Mouse (Mus musculus) mesoderm, embryonic 11.5 days (tissue): ENCODE measurements around the gene Pld4.
A peak's percentile ranks its signal among the peaks of the same experiment; 100 is the strongest.

Experiments
- DNase-seq: peaks from one replicate; pipeline ENCODE4 v3.0.0-alpha.2; 2012; ENCODE audit warnings: low read depth, low spot score

Gene Pld4

GRCm38 (mm10) chr12:112760154-112760926 lies at the start of gene Pld4:
Gene Pld4 (plus strand): TSS chr12:112760655.
- no peak for DNase-seq

- no peak for DNase-seq
Measured at GRCm38 (mm10) chr12:112713984-112714383, 46.5 kb upstream of the Pld4 start.

GRCm38 (mm10) chr12:112717140-112717539 lies 43.3 kb upstream of the Pld4 start:
- peak; percentile 65 for DNase-seq

GRCm38 (mm10) chr12:112718995-112719394 lies 41.5 kb upstream of the Pld4 start:
- no peak for DNase-seq

GRCm38 (mm10) chr12:112720216-112720615 lies 40.2 kb upstream of the Pld4 start, which contains the start of gene Cep170b:
Gene Cep170b (plus strand): TSS chr12:112720455.
- no peak for DNase-seq

- DNase-seq: peak; percentile 56
Measured at GRCm38 (mm10) chr12:112720890-112721423, 39.5 kb upstream of the Pld4 start.

GRCm38 (mm10) chr12:112721424-112722239 lies 38.8 kb upstream of the Pld4 start:
- DNase-seq: no peak

- no peak for DNase-seq
Measured at GRCm38 (mm10) chr12:112722240-112723027, 38.0 kb upstream of the Pld4 start.

- DNase-seq: no peak
Measured at GRCm38 (mm10) chr12:112723028-112723330, 37.5 kb upstream of the Pld4 start.

GRCm38 (mm10) chr12:112723445-112723844 lies 37.0 kb upstream of the Pld4 start:
- DNase-seq: no peak

- DNase-seq: peak; percentile 76
Measured at GRCm38 (mm10) chr12:112724077-112724805, 36.2 kb upstream of the Pld4 start.

GRCm38 (mm10) chr12:112727801-112728200 lies 32.7 kb upstream of the Pld4 start:
- DNase-seq: no peak

- no peak for DNase-seq
Measured at GRCm38 (mm10) chr12:112730808-112731207, 29.6 kb upstream of the Pld4 start.

GRCm38 (mm10) chr12:112732591-112732990 lies 27.9 kb upstream of the Pld4 start:
- no peak for DNase-seq

GRCm38 (mm10) chr12:112734108-112734820 lies 26.2 kb upstream of the Pld4 start:
- no peak for DNase-seq

- DNase-seq: no peak
Measured at GRCm38 (mm10) chr12:112734881-112735655, 25.4 kb upstream of the Pld4 start.

GRCm38 (mm10) chr12:112735896-112736635 lies 24.4 kb upstream of the Pld4 start:
- DNase-seq: no peak

GRCm38 (mm10) chr12:112736636-112736925 lies 23.9 kb upstream of the Pld4 start:
- no peak for DNase-seq

- DNase-seq: no peak
Measured at GRCm38 (mm10) chr12:112737081-112737480, 23.4 kb upstream of the Pld4 start.
